In the genomic region with DNA sequence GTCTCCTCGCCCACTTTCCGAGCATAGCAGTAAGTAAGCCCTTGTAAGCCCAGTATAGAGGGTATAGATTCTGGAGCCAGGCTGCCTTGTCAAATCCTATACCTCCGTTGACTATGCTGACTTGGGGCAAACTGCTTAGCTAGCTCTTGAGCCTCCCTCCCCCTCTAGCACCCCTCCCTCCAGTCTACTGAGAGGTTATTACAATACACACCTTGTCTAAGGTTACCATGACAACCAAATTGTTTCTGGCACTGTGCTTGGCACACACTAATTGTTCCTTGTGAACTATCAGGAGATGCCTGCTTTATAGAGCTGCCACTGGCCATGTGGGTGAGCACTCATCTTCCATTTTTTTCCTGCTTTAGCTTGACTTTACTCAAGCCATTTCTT, we compare ENCODE assay signal across 10 mouse cellular contexts. TPM values are rescaled to one million over a fixed set of nuclear protein-coding genes. Genes with fewer than 3 reads are reported as not detected.
DNase-seq lines count a peak whose midpoint lies in the region; ATAC-seq lines count a peak whose summit lies in the region.
"Had no signal": no experiment of that assay in that cellular context is flagged by ENCODE, and none has a peak within 500 bp of the region (broad histone marks: within the 10 kb centered on the region; RNA-seq: fewer than 3 reads in every experiment).

No protein-coding gene starts in this region.

- H3K36me3 ChIP-seq in embryonic facial prominence, embryonic 11.5 days (replicated peaks; ENCODE audit: control insufficient read depth, insufficient read depth, low read depth, low read length), result peaks cover 26% of the 10 kb centered on the region
- H3K36me3 ChIP-seq in embryonic facial prominence, embryonic 10.5 days (replicated peaks), result peaks cover 67% of the 10 kb centered on the region
- H3K36me3 ChIP-seq in midbrain, embryonic 11.5 days (ENCODE audit: control insufficient read depth, insufficient read depth, low read length), result peaks cover 27% of the 10 kb centered on the region
- H3K36me3 ChIP-seq in midbrain, embryonic 10.5 days, result peaks cover 71% of the 10 kb centered on the region
- H3K36me3 ChIP-seq in limb, embryonic 12.5 days, result peaks cover 66% of the 10 kb centered on the region
- peaks cover 54% of the 10 kb centered on the region for H3K36me3 ChIP-seq in stomach, embryonic 14.5 days (ENCODE audit: control insufficient read depth, insufficient read depth, low read length)

- no peak overlapping the region for H3K27ac ChIP-seq in embryonic facial prominence, embryonic 11.5 days (replicated peaks; ENCODE audit: low read depth, low read length)
- no peak overlapping the region for H3K27ac ChIP-seq in embryonic facial prominence, embryonic 10.5 days (replicated peaks)
- no peak overlapping the region for H3K27ac ChIP-seq in midbrain, embryonic 11.5 days (ENCODE audit: low read depth, low read length)
- no peak overlapping the region for H3K27ac ChIP-seq in midbrain, embryonic 10.5 days (replicated peaks)
- peak overlapping the region; percentile 59; the same call in 1 of the 2 replicates for H3K27ac ChIP-seq in limb, embryonic 12.5 days
- H3K27ac ChIP-seq in stomach, embryonic 14.5 days (ENCODE audit: low read length), result 0 out of 2 replicates have a peak overlapping the region, but pooled peaks have one; percentile 2

- no peak for ATAC-seq in embryonic facial prominence, embryonic 11.5 days (replicated peaks; ENCODE audit: insufficient number of reproducible peaks, low FRiP score, low TSS enrichment, low read depth)
- ATAC-seq in midbrain, embryonic 11.5 days (ENCODE audit: low FRiP score), result peak; percentile 33; the same call in 1 of the 2 replicates
- ATAC-seq in limb, embryonic 12.5 days (ENCODE audit: insufficient number of reproducible peaks, insufficient read depth, low FRiP score, low TSS enrichment, low read depth), result no peak
- ATAC-seq in stomach, embryonic 14.5 days (ENCODE audit: insufficient number of reproducible peaks, insufficient read depth, low FRiP score, low read depth), result peak; percentile 33; the same call in 1 of the 2 replicates

- H3K4me2 ChIP-seq in embryonic facial prominence, embryonic 11.5 days (ENCODE audit: low read depth, low read length), result no peak overlapping the region
- no peak overlapping the region for H3K4me2 ChIP-seq in midbrain, embryonic 11.5 days
- H3K4me2 ChIP-seq in limb, embryonic 12.5 days, result no peak overlapping the region
- no peak overlapping the region for H3K4me2 ChIP-seq in stomach, embryonic 14.5 days (replicated peaks; ENCODE audit: low read depth, low read length)

- H3K27me3 ChIP-seq in embryonic facial prominence, embryonic 11.5 days (ENCODE audit: control insufficient read depth, insufficient read depth, low read length), result no peaks in the 10 kb centered on the region
- H3K27me3 ChIP-seq in embryonic facial prominence, embryonic 10.5 days (replicated peaks; ENCODE audit: low read depth, poor library complexity, severe bottlenecking), result no peaks in the 10 kb centered on the region
- H3K27me3 ChIP-seq in midbrain, embryonic 11.5 days (ENCODE audit: control insufficient read depth, insufficient read depth, low read length), result no peaks in the 10 kb centered on the region
- H3K27me3 ChIP-seq in midbrain, embryonic 10.5 days (ENCODE audit: low read depth, poor library complexity, severe bottlenecking), result no peaks in the 10 kb centered on the region
- no peaks in the 10 kb centered on the region for H3K27me3 ChIP-seq in limb, embryonic 12.5 days
- H3K27me3 ChIP-seq in stomach, embryonic 14.5 days (ENCODE audit: control insufficient read depth, insufficient read depth, low read length), result no peaks in the 10 kb centered on the region

- no peaks in the 10 kb centered on the region for H3K4me1 ChIP-seq in embryonic facial prominence, embryonic 11.5 days (ENCODE audit: control insufficient read depth, insufficient read depth, low read length)
- H3K4me1 ChIP-seq in embryonic facial prominence, embryonic 10.5 days, result peaks cover 11% of the 10 kb centered on the region; the same call in 1 of the 2 replicates
- H3K4me1 ChIP-seq in midbrain, embryonic 11.5 days (ENCODE audit: control insufficient read depth, insufficient read depth, low read length), result no peaks in the 10 kb centered on the region
- peaks cover 5% of the 10 kb centered on the region for H3K4me1 ChIP-seq in midbrain, embryonic 10.5 days
- peaks cover 11% of the 10 kb centered on the region for H3K4me1 ChIP-seq in limb, embryonic 12.5 days (replicated peaks)
- H3K4me1 ChIP-seq in stomach, embryonic 14.5 days (ENCODE audit: control insufficient read depth, insufficient read depth, low read length), result no peaks in the 10 kb centered on the region

- WGBS in embryonic facial prominence, embryonic 11.5 days, result 71% methylated on average over 3 of the region's 3 CpGs
- 66% methylated on average over 3 of the region's 3 CpGs for WGBS in embryonic facial prominence, embryonic 10.5 days
- WGBS in midbrain, embryonic 11.5 days, result 69% methylated on average over 3 of the region's 3 CpGs
- 80% methylated on average over 3 of the region's 3 CpGs for WGBS in midbrain, embryonic 10.5 days
- WGBS in limb, embryonic 12.5 days, result 68% methylated on average over 3 of the region's 3 CpGs
- 69% methylated on average over 3 of the region's 3 CpGs for WGBS in stomach, embryonic 14.5 days

- H3K4me3 ChIP-seq in embryonic facial prominence, embryonic 11.5 days (ENCODE audit: low read depth, low read length), result no peak overlapping the region
- H3K4me3 ChIP-seq in embryonic facial prominence, embryonic 10.5 days, result no peak overlapping the region
- no peak overlapping the region for H3K4me3 ChIP-seq in midbrain, embryonic 11.5 days (ENCODE audit: low read depth, low read length)
- H3K4me3 ChIP-seq in midbrain, embryonic 10.5 days, result no peak overlapping the region
- H3K4me3 ChIP-seq in limb, embryonic 12.5 days (replicated peaks), result no peak overlapping the region
- H3K4me3 ChIP-seq in stomach, embryonic 14.5 days (ENCODE audit: low read depth, low read length), result no peak overlapping the region

- peak; percentile 13 for DNase-seq in embryonic facial prominence, embryonic 11.5 days (ENCODE audit: low spot score)
- DNase-seq in embryonic facial prominence, embryonic 10.5 days (ENCODE audit: low spot score), result no peak
- peak; percentile 85 for DNase-seq in midbrain, embryonic 11.5 days (ENCODE audit: low spot score, missing footprints)
- no peak for DNase-seq in midbrain, embryonic 10.5 days (ENCODE audit: low spot score)
- DNase-seq in embryo, embryonic 11 days, result no peak
- DNase-seq in adrenal gland, adult (ENCODE audit: inconsistent age in 2 of 2, low spot score in 1 of 2), result no peak
- DNase-seq: kidney, adult 11 months had no signal

- no peak overlapping the region for H3K9ac ChIP-seq in embryonic facial prominence, embryonic 11.5 days (replicated peaks; ENCODE audit: low read length)
- H3K9ac ChIP-seq in midbrain, embryonic 11.5 days (ENCODE audit: low read length), result no peak overlapping the region
- no peak overlapping the region for H3K9ac ChIP-seq in limb, embryonic 12.5 days (replicated peaks)
- H3K9ac ChIP-seq in stomach, embryonic 14.5 days (replicated peaks; ENCODE audit: low read depth, low read length), result no peak overlapping the region

- no peaks in the 10 kb centered on the region for H3K9me3 ChIP-seq in embryonic facial prominence, embryonic 11.5 days (replicated peaks; ENCODE audit: control insufficient read depth, low read length)
- no peaks in the 10 kb centered on the region for H3K9me3 ChIP-seq in embryonic facial prominence, embryonic 10.5 days
- H3K9me3 ChIP-seq in midbrain, embryonic 11.5 days (ENCODE audit: control insufficient read depth, low read length), result no peaks in the 10 kb centered on the region
- H3K9me3 ChIP-seq in midbrain, embryonic 10.5 days (replicated peaks), result no peaks in the 10 kb centered on the region
- H3K9me3 ChIP-seq in limb, embryonic 12.5 days, result 0 out of 2 replicates have a peak, but pooled peaks cover 4% of the 10 kb centered on the region
- no peaks in the 10 kb centered on the region for H3K9me3 ChIP-seq in stomach, embryonic 14.5 days (ENCODE audit: control insufficient read depth, low read depth, low read length)

RNA-seq across cellular contexts. Expression of a gene that starts 9.5 kb away (rescaled TPM):
- 9.4 and 9.7 TPM in 2 replicates for polyA plus RNA-seq in embryonic facial prominence, embryonic 11.5 days (2014; fragmentation: Nextera tagmentation; extraction: Ambion mirVana)
- polyA plus RNA-seq in embryonic facial prominence, embryonic 10.5 days (2016; fragmentation: Nextera tagmentation; extraction: Ambion mirVana), result 4.2 and 4.8 TPM in 2 replicates
- 8.0 and 9.5 TPM in 2 replicates for polyA plus RNA-seq in midbrain, embryonic 11.5 days (2014; fragmentation: Nextera tagmentation; extraction: Ambion mirVana)
- polyA plus RNA-seq in midbrain, embryonic 10.5 days (2016; fragmentation: Nextera tagmentation; extraction: Ambion mirVana), result 6.4 and 9.5 TPM in 2 replicates
- polyA plus RNA-seq in limb, embryonic 12.5 days (2016; fragmentation: Nextera tagmentation; extraction: Ambion mirVana), result 11.1 and 13.2 TPM in 2 replicates
- 11.9 and 15.1 TPM in 2 replicates for polyA plus RNA-seq in stomach, embryonic 14.5 days (2014; fragmentation: Nextera tagmentation; extraction: Ambion mirVana)

RNA-seq across cellular contexts. Expression of a gene that starts 12.6 kb away (rescaled TPM):
- polyA plus RNA-seq in embryonic facial prominence, embryonic 11.5 days (2014; fragmentation: Nextera tagmentation; extraction: Ambion mirVana), result 95.9 and 114 TPM in 2 replicates
- polyA plus RNA-seq in embryonic facial prominence, embryonic 10.5 days (2016; fragmentation: Nextera tagmentation; extraction: Ambion mirVana), result 141 and 144 TPM in 2 replicates
- polyA plus RNA-seq in midbrain, embryonic 11.5 days (2014; fragmentation: Nextera tagmentation; extraction: Ambion mirVana), result 98.7 and 99.2 TPM in 2 replicates
- 126 and 137 TPM in 2 replicates for polyA plus RNA-seq in midbrain, embryonic 10.5 days (2016; fragmentation: Nextera tagmentation; extraction: Ambion mirVana)
- 129 and 134 TPM in 2 replicates for polyA plus RNA-seq in limb, embryonic 12.5 days (2016; fragmentation: Nextera tagmentation; extraction: Ambion mirVana)
- 150 and 152 TPM in 2 replicates for polyA plus RNA-seq in stomach, embryonic 14.5 days (2014; fragmentation: Nextera tagmentation; extraction: Ambion mirVana)

RNA-seq across cellular contexts. Expression of a gene that starts 17.7 kb away (rescaled TPM):
- polyA plus RNA-seq in embryonic facial prominence, embryonic 11.5 days (2014; fragmentation: Nextera tagmentation; extraction: Ambion mirVana), result 0.20 and 0.26 TPM in 2 replicates
- polyA plus RNA-seq in embryonic facial prominence, embryonic 10.5 days (2016; fragmentation: Nextera tagmentation; extraction: Ambion mirVana), result 0.31 and 0.69 TPM in 2 replicates
- 0.19 and 0.33 TPM in 2 replicates for polyA plus RNA-seq in midbrain, embryonic 11.5 days (2014; fragmentation: Nextera tagmentation; extraction: Ambion mirVana)
- 0.37 and 0.50 TPM in 2 replicates for polyA plus RNA-seq in midbrain, embryonic 10.5 days (2016; fragmentation: Nextera tagmentation; extraction: Ambion mirVana)
- 0.71 and 0.86 TPM in 2 replicates for polyA plus RNA-seq in limb, embryonic 12.5 days (2016; fragmentation: Nextera tagmentation; extraction: Ambion mirVana)
- 0.65 and 1.1 TPM in 2 replicates for polyA plus RNA-seq in stomach, embryonic 14.5 days (2014; fragmentation: Nextera tagmentation; extraction: Ambion mirVana)
- polyA plus RNA-seq: C2C12 had no signal

RNA-seq across cellular contexts. Expression of a gene that starts 33.3 kb away (rescaled TPM):
- polyA plus RNA-seq in embryonic facial prominence, embryonic 11.5 days (2014; fragmentation: Nextera tagmentation; extraction: Ambion mirVana), result not detected in 2 replicates
- 0.17 and 0.28 TPM in 2 replicates for polyA plus RNA-seq in embryonic facial prominence, embryonic 10.5 days (2016; fragmentation: Nextera tagmentation; extraction: Ambion mirVana)
- polyA plus RNA-seq in midbrain, embryonic 11.5 days (2014; fragmentation: Nextera tagmentation; extraction: Ambion mirVana), result not detected in 2 replicates
- polyA plus RNA-seq in midbrain, embryonic 10.5 days (2016; fragmentation: Nextera tagmentation; extraction: Ambion mirVana), result 0.12 TPM in 1 of 2 replicates, not detected in the other
- polyA plus RNA-seq in limb, embryonic 12.5 days (2016; fragmentation: Nextera tagmentation; extraction: Ambion mirVana), result 0.30 and 0.32 TPM in 2 replicates
- 0.35 and 0.38 TPM in 2 replicates for polyA plus RNA-seq in stomach, embryonic 14.5 days (2014; fragmentation: Nextera tagmentation; extraction: Ambion mirVana)
- polyA plus RNA-seq: C2C12 had no signal

RNA-seq across cellular contexts. Expression of a gene that starts 43.1 kb away (rescaled TPM):
- polyA plus RNA-seq in embryonic facial prominence, embryonic 11.5 days (2014; fragmentation: Nextera tagmentation; extraction: Ambion mirVana), result 1.3 and 1.4 TPM in 2 replicates
- 0.52 and 0.55 TPM in 2 replicates for polyA plus RNA-seq in embryonic facial prominence, embryonic 10.5 days (2016; fragmentation: Nextera tagmentation; extraction: Ambion mirVana)
- 0.25 and 0.38 TPM in 2 replicates for polyA plus RNA-seq in midbrain, embryonic 11.5 days (2014; fragmentation: Nextera tagmentation; extraction: Ambion mirVana)
- polyA plus RNA-seq in midbrain, embryonic 10.5 days (2016; fragmentation: Nextera tagmentation; extraction: Ambion mirVana), result 0.39 TPM in 1 of 2 replicates, not detected in the other
- polyA plus RNA-seq in limb, embryonic 12.5 days (2016; fragmentation: Nextera tagmentation; extraction: Ambion mirVana), result 1.2 and 1.3 TPM in 2 replicates
- 1.4 and 1.6 TPM in 2 replicates for polyA plus RNA-seq in stomach, embryonic 14.5 days (2014; fragmentation: Nextera tagmentation; extraction: Ambion mirVana)
- polyA plus RNA-seq: C2C12 had no signal

Comparison
In these comparisons a context has a peak if more than half of its experiments do, and no peak if none do; other contexts are left out.
1. DNase-seq: peak in embryonic facial prominence, embryonic 11.5 days (single experiment) and midbrain, embryonic 11.5 days (single experiment); none in embryonic facial prominence, embryonic 10.5 days (single experiment), midbrain, embryonic 10.5 days (single experiment), embryo, embryonic 11 days (single experiment) and adrenal gland, adult (0 of 2).
2. ATAC-seq: peak in midbrain, embryonic 11.5 days (single experiment) and stomach, embryonic 14.5 days (single experiment); none in embryonic facial prominence, embryonic 11.5 days (single experiment) and limb, embryonic 12.5 days (single experiment).
3. H3K27ac ChIP-seq: peak in limb, embryonic 12.5 days (single experiment) and stomach, embryonic 14.5 days (single experiment); none in embryonic facial prominence, embryonic 11.5 days (single experiment), embryonic facial prominence, embryonic 10.5 days (single experiment), midbrain, embryonic 11.5 days (single experiment) and midbrain, embryonic 10.5 days (single experiment).